Mouse (Mus musculus) testis, adult 2 months (tissue): ENCODE measurements around the gene Rhoa.
A peak's percentile ranks its signal among the peaks of the same experiment; 100 is the strongest.

Source experiments
- CTCF ChIP-seq: fragments of 200-500 bp; IDR thresholded peaks from 2 replicates; pipeline ENCODE4 v1.5.1; 2012; ENCODE audit warnings: low read depth, mild to moderate bottlenecking, inconsistent platforms, low read length, moderate library complexity; ENCODE audit not compliant: control insufficient read depth, insufficient read depth, insufficient replicate concordance
- POLR2A ChIP-seq: fragments of 200-500 bp; IDR thresholded peaks from 2 replicates; pipeline ENCODE4 v1.6.1; 2012; ENCODE audit warnings: low read depth, mild to moderate bottlenecking, inconsistent platforms, low read length, moderate library complexity; ENCODE audit not compliant: control insufficient read depth

DNA sequence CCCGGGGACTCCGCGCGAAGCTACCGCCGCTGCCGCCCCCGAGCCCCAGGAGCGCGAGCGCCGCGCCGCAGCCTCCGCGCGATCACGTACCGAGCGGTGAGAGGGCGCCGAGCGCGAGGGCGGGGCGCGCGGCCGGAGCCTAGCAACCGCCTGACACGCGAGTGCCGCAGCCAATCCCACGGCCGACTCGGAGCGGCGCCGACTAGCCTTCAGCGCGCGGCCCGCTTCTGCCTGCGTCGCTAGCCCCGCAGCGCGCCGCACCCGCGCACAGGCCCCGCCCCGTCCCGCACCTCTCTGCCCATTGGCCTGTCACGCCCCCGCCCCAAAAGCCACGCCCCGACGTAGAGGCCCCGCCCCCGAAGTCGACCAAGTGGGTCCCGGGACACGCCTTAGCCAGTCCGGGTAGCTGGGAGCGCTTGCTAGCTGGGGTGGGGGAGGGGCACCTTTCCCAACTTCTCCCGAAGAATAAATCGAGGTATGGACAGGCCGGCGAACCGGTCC is 42.2 kb upstream of the Rhoa start, which contains the start of gene Dag1:
- TF ChIP-seq CTCF (no peak), POLR2A (peak; percentile 53)
